Mouse (Mus musculus) forebrain, embryonic 10.5 days (tissue): ENCODE results near the gene Efcab8. TPM values are rescaled to one million over a fixed set of nuclear protein-coding genes. Genes with fewer than 3 reads are reported as not detected.

Experiments used
- DNase-seq: peaks from one replicate; pipeline ENCODE4 v3.0.0-alpha.2; 2017; ENCODE audit warnings: low spot score; ENCODE audit errors: extremely low spot score
- H3K27ac ChIP-seq: fragments of 300-500 bp; sonication (generic); 2 replicates; pipeline ENCODE4 v1.5.1; 2016; ENCODE audit warnings: mild to moderate bottlenecking
- H3K27me3 ChIP-seq: fragments of 300-500 bp; sonication (generic); 2 replicates; pipeline ENCODE4 v1.6.1; 2016; ENCODE audit warnings: mild to moderate bottlenecking; ENCODE audit not compliant: poor library complexity, severe bottlenecking
- H3K36me3 ChIP-seq: fragments of 300-500 bp; sonication (generic); replicated peaks from 2 replicates; pipeline ENCODE4 v1.6.1; 2016; ENCODE audit warnings: mild to moderate bottlenecking, moderate library complexity
- H3K4me1 ChIP-seq: fragments of 300-500 bp; sonication (generic); 2 replicates; pipeline ENCODE4 v1.6.1; 2016
- H3K4me3 ChIP-seq: fragments of 300-500 bp; sonication (generic); 2 replicates; pipeline ENCODE4 v1.5.1; 2016; ENCODE audit warnings: mild to moderate bottlenecking, moderate library complexity
- H3K9me3 ChIP-seq: fragments of 300-500 bp; sonication (generic); 2 replicates; pipeline ENCODE4 v1.6.1; 2016; ENCODE audit warnings: mild to moderate bottlenecking, moderate library complexity
- WGBS: fragments of 180-500 bp; shearing (Covaris S2); methylation state at CpG from one replicate; pipeline ENCODE4 v1.1.7; 2016; 5-methylcytosine and 5-hydroxymethylcytosine counted together
- polyA plus RNA-seq: library from polyadenylated mRNA; unstranded; fragments of >200 nt; fragmentation: Nextera tagmentation; extraction: Ambion mirVana; gene quantifications from 2 replicates; pipeline ENCODE4 v1.2.1, GENCODE M21; 2016

Efcab8 gene
- polyA plus RNA-seq, 1 experiment from 2014 or later, result not detected

GRCm38 (mm10) chr2:153842854-153843253, 63.1 kb downstream of the Efcab8 start:
- H3K9me3 ChIP-seq, result no peaks in the 10 kb centered on the region
- no peak overlapping the region for H3K27ac ChIP-seq
- no peaks in the 10 kb centered on the region for H3K27me3 ChIP-seq
- WGBS, result 85% methylated on average over 8 of the region's 8 CpGs
- H3K36me3 ChIP-seq, result no peaks in the 10 kb centered on the region
- DNase-seq, result no peak
- H3K4me1 ChIP-seq, result 0 out of 2 replicates have a peak, but pooled peaks cover 4% of the 10 kb centered on the region
- H3K4me3 ChIP-seq, result no peak overlapping the region

- H3K4me1 ChIP-seq, result peaks cover 8% of the 10 kb centered on the region
- H3K4me3 ChIP-seq, result no peak overlapping the region
- DNase-seq, result no peak
- H3K9me3 ChIP-seq, result no peaks in the 10 kb centered on the region; the same call in 1 of the 2 replicates
- H3K36me3 ChIP-seq, result no peaks in the 10 kb centered on the region
- 76% methylated on average over 3 of the region's 3 CpGs for WGBS
- H3K27ac ChIP-seq, result no peak overlapping the region
- H3K27me3 ChIP-seq, result no peaks in the 10 kb centered on the region
Observed at GRCm38 (mm10) chr2:153848389-153848788, 68.7 kb downstream of the Efcab8 start.

GRCm38 (mm10) chr2:153850351-153851029, 70.8 kb downstream of the Efcab8 start:
- WGBS, result 88% methylated on average over 6 of the region's 6 CpGs
- H3K36me3 ChIP-seq, result no peaks in the 10 kb centered on the region

GRCm38 (mm10) chr2:153851030-153851360, 71.3 kb downstream of the Efcab8 start:
- Histone ChIP-seq H3K4me3 (no peak overlapping the region), H3K27me3 (peaks cover 13% of the 10 kb centered on the region; the same call in 1 of the 2 replicates), H3K4me1 (peaks cover 16% of the 10 kb centered on the region), H3K9me3 (no peaks in the 10 kb centered on the region; the same call in 1 of the 2 replicates), H3K27ac (no peak overlapping the region), H3K36me3 (no peaks in the 10 kb centered on the region)
- DNase-seq, result no peak
- WGBS, result 67% methylated on average over 4 of the region's 4 CpGs

More at GRCm38 (mm10) chr2:153850351-153851029, 70.8 kb downstream of the Efcab8 start:
- Histone ChIP-seq H3K27ac (no peak overlapping the region), H3K4me1 (peaks cover 16% of the 10 kb centered on the region), H3K4me3 (no peak overlapping the region), H3K27me3 (peaks cover 13% of the 10 kb centered on the region; the same call in 1 of the 2 replicates), H3K9me3 (no peaks in the 10 kb centered on the region; the same call in 1 of the 2 replicates)
- DNase-seq, result no peak

GRCm38 (mm10) chr2:153853544-153853943, 73.8 kb downstream of the Efcab8 start:
- no peak for DNase-seq
- WGBS, result 4% methylated on average over 5 of the region's 5 CpGs

GRCm38 (mm10) chr2:153859581-153859980, 79.8 kb downstream of the Efcab8 start:
- no peak for DNase-seq
- no peaks in the 10 kb centered on the region; the same call in 1 of the 2 replicates for H3K9me3 ChIP-seq
- no peak overlapping the region for H3K4me3 ChIP-seq
- 0 out of 2 replicates have a peak, but pooled peaks cover 7% of the 10 kb centered on the region for H3K27me3 ChIP-seq
- H3K27ac ChIP-seq, result no peak overlapping the region
- 73% methylated on average over 2 of the region's 2 CpGs for WGBS
- no peaks in the 10 kb centered on the region for H3K4me1 ChIP-seq
- H3K36me3 ChIP-seq, result no peaks in the 10 kb centered on the region

More at GRCm38 (mm10) chr2:153853544-153853943, 73.8 kb downstream of the Efcab8 start:
- no peaks in the 10 kb centered on the region for H3K36me3 ChIP-seq
- no peak overlapping the region for H3K4me3 ChIP-seq
- no peaks in the 10 kb centered on the region; the same call in 1 of the 2 replicates for H3K9me3 ChIP-seq
- H3K4me1 ChIP-seq, result peaks cover 16% of the 10 kb centered on the region
- H3K27me3 ChIP-seq, result peaks cover 13% of the 10 kb centered on the region; the same call in 1 of the 2 replicates
- 0 out of 2 replicates have a peak overlapping the region, but pooled peaks have one; percentile 20 for H3K27ac ChIP-seq

- no peak overlapping the region for H3K27ac ChIP-seq
- H3K27me3 ChIP-seq, result 0 out of 2 replicates have a peak, but pooled peaks cover 1% of the 10 kb centered on the region
- no peaks in the 10 kb centered on the region for H3K36me3 ChIP-seq
- H3K9me3 ChIP-seq, result no peaks in the 10 kb centered on the region; the same call in 1 of the 2 replicates
- no peak for DNase-seq
- no peaks in the 10 kb centered on the region for H3K4me1 ChIP-seq
- WGBS, result 93% methylated on average over 11 of the region's 11 CpGs
- no peak overlapping the region for H3K4me3 ChIP-seq
Observed at GRCm38 (mm10) chr2:153860315-153860714, 80.6 kb downstream of the Efcab8 start.

GRCm38 (mm10) chr2:153860715-153861114, 81.0 kb downstream of the Efcab8 start:
- Histone ChIP-seq H3K27ac (no peak overlapping the region), H3K4me3 (no peak overlapping the region), H3K9me3 (no peaks in the 10 kb centered on the region; the same call in 1 of the 2 replicates), H3K27me3 (no peaks in the 10 kb centered on the region), H3K36me3 (no peaks in the 10 kb centered on the region), H3K4me1 (no peaks in the 10 kb centered on the region)
- no peak for DNase-seq
- WGBS, result 72% methylated on average over 3 of the region's 3 CpGs

- H3K9me3 ChIP-seq, result no peaks in the 10 kb centered on the region; the same call in 1 of the 2 replicates
- no peak for DNase-seq
- no peaks in the 10 kb centered on the region for H3K36me3 ChIP-seq
- no peak overlapping the region for H3K27ac ChIP-seq
- H3K4me1 ChIP-seq, result no peaks in the 10 kb centered on the region
- WGBS, result 76% methylated on average over 3 of the region's 3 CpGs
- H3K4me3 ChIP-seq, result no peak overlapping the region
- H3K27me3 ChIP-seq, result no peaks in the 10 kb centered on the region
Observed at GRCm38 (mm10) chr2:153861960-153862359, 82.2 kb downstream of the Efcab8 start.

GRCm38 (mm10) chr2:153870984-153871383, 91.3 kb downstream of the Efcab8 start, which contains the start of gene Sun5:
Sun5 (minus strand) TSS chr2:153871084.
- H3K36me3 ChIP-seq, result no peaks in the 10 kb centered on the region
- DNase-seq, result no peak
- WGBS, result 87% methylated on average over 4 of the region's 4 CpGs

GRCm38 (mm10) chr2:153874745-153875144, 95.0 kb downstream of the Efcab8 start, which contains the start of gene Bpifb2:
Bpifb2 (plus strand) TSS chr2:153875045.
- DNase-seq, result no peak
- Histone ChIP-seq H3K27ac (no peak within 1 kb of the TSS), H3K36me3 (no peaks in the 10 kb centered on the region), H3K9me3 (no peaks in the 10 kb centered on the region), H3K27me3 (no peaks in the 10 kb centered on the region), H3K4me1 (no peaks in the 10 kb centered on the region), H3K4me3 (no peak within 1 kb of the TSS)
- WGBS, result 80% methylated on average over 9 of the region's 9 CpGs

More at GRCm38 (mm10) chr2:153870984-153871383, 91.3 kb downstream of the Efcab8 start, which contains the start of gene Sun5:
- H3K27ac ChIP-seq, result no peak within 1 kb of the TSS
- no peaks in the 10 kb centered on the region for H3K4me1 ChIP-seq
- H3K27me3 ChIP-seq, result no peaks in the 10 kb centered on the region
- H3K4me3 ChIP-seq, result no peak within 1 kb of the TSS
- no peaks in the 10 kb centered on the region for H3K9me3 ChIP-seq
